ENCODE assay signal across 11 mouse cellular contexts in genomic region chr7:74363440-74363839, GRCm38 (mm10).
A peak's percentile ranks its signal among the peaks of the same experiment; 100 is the strongest.
DNase-seq lines count a peak whose midpoint lies in the region; ATAC-seq and TF ChIP-seq lines count a peak whose summit lies in the region.
"Had no signal": no experiment of that assay in that cellular context is flagged by ENCODE, and none has a peak within 500 bp of the region (broad histone marks: within the 10 kb centered on the region; RNA-seq: fewer than 3 reads in every experiment).

No protein-coding gene starts in this region.

- TF ChIP-seq EP300 in heart, postnatal 0 days (IDR thresholded peaks at IDR 0.05; ENCODE audit: low read depth) = no peak

- TF ChIP-seq POLR2A in spleen, adult 2 months (IDR thresholded peaks at IDR 0.05; ENCODE audit: low read depth, low read length) = no peak

- H3K9me3 ChIP-seq in heart, postnatal 0 days (replicated peaks; ENCODE audit: control insufficient read depth, low read length) = no peaks in the 10 kb centered on the region
- H3K9me3 ChIP-seq: limb, embryonic 12.5 days had no signal

- H3K4me1 ChIP-seq in heart, postnatal 0 days (ENCODE audit: control insufficient read depth, insufficient read depth) = no peaks in the 10 kb centered on the region
- no peaks in the 10 kb centered on the region for H3K4me1 ChIP-seq in spleen, adult 2 months (ENCODE audit: control insufficient read depth, insufficient read depth, insufficient read length)
- H3K4me1 ChIP-seq: limb, embryonic 12.5 days had no signal

- no peaks in the 10 kb centered on the region for H3K36me3 ChIP-seq in heart, postnatal 0 days (replicated peaks; ENCODE audit: control insufficient read depth, insufficient read depth, low read length)
- H3K36me3 ChIP-seq in spleen, adult 2 months (ENCODE audit: control insufficient read depth, insufficient read depth, low read length) = no peaks in the 10 kb centered on the region
- no peaks in the 10 kb centered on the region for H3K36me3 ChIP-seq in splenic B cell, adult 2 months (ENCODE audit: control insufficient read depth, insufficient read depth, low read length, poor library complexity, severe bottlenecking)
- H3K36me3 ChIP-seq: limb, embryonic 12.5 days had no signal

- peak; percentile 41 for TF ChIP-seq CTCF in heart, postnatal 0 days (IDR thresholded peaks at IDR 0.05; ENCODE audit: low read depth)
- peak; percentile 7; the same call in 1 of the 2 replicates for TF ChIP-seq CTCF in spleen, adult 2 months (IDR thresholded peaks at IDR 0.05; ENCODE audit: extremely low read depth, insufficient read depth, insufficient read length, insufficient replicate concordance)

- no peak for ATAC-seq in heart, postnatal 0 days (ENCODE audit: insufficient read depth, low read depth)

- H3K4me3 ChIP-seq in heart, postnatal 0 days (ENCODE audit: low read depth, low read length) = no peak overlapping the region
- no peak overlapping the region for H3K4me3 ChIP-seq in spleen, adult 2 months (ENCODE audit: extremely low read depth, insufficient read depth, insufficient read length)
- H3K4me3 ChIP-seq: limb, embryonic 12.5 days had no signal

- no peak for DNase-seq in heart, postnatal 0 days (ENCODE audit: low spot score)
- DNase-seq in heart, adult 18-20 months = no peak
- DNase-seq in spleen, adult 2 months (ENCODE audit: low read depth in 1 of 2, low spot score in 2 of 2) = no peak
- DNase-seq in spleen, adult 12 weeks (ENCODE audit: low spot score) = no peak
- peak; percentile 59 for DNase-seq in embryo, embryonic 10 days (ENCODE audit: low spot score)
- peak; percentile 8 for DNase-seq in splenic B cell, adult 2 months (ENCODE audit: low read depth, low spot score)
- DNase-seq in testis, postnatal 14 days (ENCODE audit: low spot score) = no peak
- no peak for DNase-seq in frontal cortex, postnatal 10 days (ENCODE audit: low spot score in 2 of 2)
- DNase-seq: kidney, adult 18-20 months; spleen, adult 18-20 months had no signal

- H3K4me2 ChIP-seq in heart, postnatal 0 days (ENCODE audit: low read depth, low read length) = no peak overlapping the region
- H3K4me2 ChIP-seq: limb, embryonic 12.5 days had no signal

- no peak overlapping the region for H3K27ac ChIP-seq in heart, postnatal 0 days (ENCODE audit: low read depth)
- H3K27ac ChIP-seq in spleen, adult 2 months (ENCODE audit: insufficient read depth, low read length) = no peak overlapping the region
- H3K27ac ChIP-seq: limb, embryonic 12.5 days had no signal

- 80% methylated on average over 2 of the region's 2 CpGs for WGBS in heart, postnatal 0 days
- 44% methylated on average over 2 of the region's 2 CpGs for WGBS in spleen, adult 2 months

- H3K27me3 ChIP-seq in heart, postnatal 0 days (ENCODE audit: control insufficient read depth, insufficient read depth, low read length) = no peaks in the 10 kb centered on the region
- H3K27me3 ChIP-seq in spleen, adult 2 months (ENCODE audit: control insufficient read depth, insufficient read depth, low read length) = no peaks in the 10 kb centered on the region
- no peaks in the 10 kb centered on the region for H3K27me3 ChIP-seq in splenic B cell, adult 2 months (ENCODE audit: control insufficient read depth, insufficient read depth, low read length, poor library complexity, severe bottlenecking)

- H3K9ac ChIP-seq in heart, postnatal 0 days (replicated peaks; ENCODE audit: low read depth, low read length) = no peak overlapping the region
- H3K9ac ChIP-seq: limb, embryonic 12.5 days had no signal

Comparison
In these comparisons a context has a peak if more than half of its experiments do, and no peak if none do; other contexts are left out.
1. DNase-seq: peak in embryo, embryonic 10 days (single experiment) and splenic B cell, adult 2 months (single experiment); none in heart, postnatal 0 days (single experiment), heart, adult 18-20 months (0 of 2), spleen, adult 2 months (0 of 2), spleen, adult 12 weeks (single experiment), testis, postnatal 14 days (single experiment) and frontal cortex, postnatal 10 days (0 of 2).